Mouse (Mus musculus) liver, embryonic 13.5 days (tissue): ENCODE results near the gene Sult1c2. TPM values are rescaled to one million over a fixed set of nuclear protein-coding genes. Genes with fewer than 3 reads are reported as not detected.

Source experiments
- polyA plus RNA-seq: library from polyadenylated mRNA; unstranded; fragments of >200 nt; fragmentation: Nextera tagmentation; extraction: Ambion mirVana; gene quantifications from 2 replicates; pipeline ENCODE4 v1.2.1, GENCODE M21; 2015

Gene Sult1c2
- polyA plus RNA-seq, 1 experiment from 2014 or later = not detected

Other genes with a start within 250 kb of the Sult1c2 start
- gene Sgo1, start 157.0 kb downstream of the Sult1c2 start, polyA plus RNA-seq = 39.3 and 51.1 TPM in 2 replicates
- gene Sult1c1, start 144.3 kb upstream of the Sult1c2 start, polyA plus RNA-seq = not detected in 2 replicates